In genomic region chr2:65399938-65400337, GRCm38 (mm10) we compare ENCODE assay signal across 16 mouse cellular contexts. TPM values are rescaled to one million over a fixed set of nuclear protein-coding genes. Genes with fewer than 3 reads are reported as not detected.
"Had no signal": no experiment of that assay in that cellular context is flagged by ENCODE, and none has a peak within 500 bp of the region (broad histone marks: within the 10 kb centered on the region; RNA-seq: fewer than 3 reads in every experiment).

No protein-coding gene starts in this region.

- H3K27ac ChIP-seq: kidney, embryonic 15.5 days; limb, embryonic 13.5 days; liver, embryonic 14.5 days; midbrain, embryonic 12.5 days; neural tube, embryonic 13.5 days; stomach, postnatal 0 days had no signal

- H3K4me1 ChIP-seq: kidney, embryonic 15.5 days; limb, embryonic 13.5 days; midbrain, embryonic 12.5 days; neural tube, embryonic 13.5 days had no signal

- DNase-seq: kidney, postnatal 14 days; lung, adult 18-20 months; retina, postnatal 1 day; right cerebral cortex, postnatal 14 days; thymus, adult 18-20 months; thymus, postnatal 14 days had no signal

- H3K36me3 ChIP-seq: kidney, embryonic 15.5 days; limb, embryonic 13.5 days; midbrain, embryonic 12.5 days; neural tube, embryonic 13.5 days had no signal

- H3K9me3 ChIP-seq: kidney, embryonic 15.5 days; limb, embryonic 13.5 days; midbrain, embryonic 12.5 days; neural tube, embryonic 13.5 days had no signal

- ATAC-seq: midbrain, embryonic 16.5 days had no signal

- H3K4me2 ChIP-seq: kidney, embryonic 15.5 days; limb, embryonic 13.5 days; midbrain, embryonic 12.5 days; neural tube, embryonic 13.5 days had no signal

- H3K27me3 ChIP-seq: kidney, embryonic 15.5 days; limb, embryonic 13.5 days; midbrain, embryonic 12.5 days; neural tube, embryonic 13.5 days had no signal

- H3K4me3 ChIP-seq: kidney, embryonic 15.5 days; limb, embryonic 13.5 days; midbrain, embryonic 12.5 days; neural tube, embryonic 13.5 days had no signal

- H3K9ac ChIP-seq: kidney, embryonic 15.5 days; limb, embryonic 13.5 days; liver, embryonic 14.5 days; midbrain, embryonic 12.5 days; neural tube, embryonic 13.5 days had no signal

RNA-seq across cellular contexts. Expression of gene Slc38a11, which starts 36.1 kb away (rescaled TPM):
- total RNA-seq: megakaryocyte-erythroid progenitor cell, adult 5-6 weeks had no signal
- polyA plus RNA-seq: liver, adult 2 months; liver, embryonic 14.5 days; lung, embryonic 16.5 days had no signal
